Mouse (Mus musculus): Measurements from ENCODE around the gene Cyp2c23. TPM values are rescaled to one million over a fixed set of nuclear protein-coding genes. Genes with fewer than 3 reads are reported as not detected.
A peak's percentile ranks its signal among the peaks of the same experiment; 100 is the strongest.

Gene Cyp2c23
- total RNA-seq, 2 experiments from 2014 or later = not detected

- no peak for ATAC-seq (replicated peaks; ENCODE audit: low FRiP score, low TSS enrichment, poor library complexity, severe bottlenecking)
These were observed 51.2 kb downstream of the Cyp2c23 start for GRCm38 (mm10) chr19:43977799-43978198.

GRCm38 (mm10) chr19:43976661-43977060 is 52.3 kb downstream of the Cyp2c23 start:
- ATAC-seq (replicated peaks; ENCODE audit: low FRiP score, low TSS enrichment, poor library complexity, severe bottlenecking) = no peak

GRCm38 (mm10) chr19:43974221-43974620 is 54.8 kb downstream of the Cyp2c23 start:
- ATAC-seq (replicated peaks; ENCODE audit: low FRiP score, low TSS enrichment, poor library complexity, severe bottlenecking) = no peak

- no peak for ATAC-seq (replicated peaks; ENCODE audit: low FRiP score, low TSS enrichment, poor library complexity, severe bottlenecking)
These were observed 55.3 kb downstream of the Cyp2c23 start for GRCm38 (mm10) chr19:43973711-43974110.

- no peak for ATAC-seq (replicated peaks; ENCODE audit: low FRiP score, low TSS enrichment, poor library complexity, severe bottlenecking)
These were observed 56.9 kb downstream of the Cyp2c23 start for GRCm38 (mm10) chr19:43972129-43972528.

GRCm38 (mm10) chr19:43968436-43969026 is 60.5 kb downstream of the Cyp2c23 start:
- no peak for ATAC-seq (replicated peaks; ENCODE audit: low FRiP score, low TSS enrichment, poor library complexity, severe bottlenecking)

GRCm38 (mm10) chr19:43966481-43966880 is 62.5 kb downstream of the Cyp2c23 start:
- ATAC-seq (replicated peaks; ENCODE audit: low FRiP score, low TSS enrichment, poor library complexity, severe bottlenecking) = no peak

- 0 out of 2 replicates have a peak, but pooled peaks have one; percentile 44 for ATAC-seq (replicated peaks; ENCODE audit: low FRiP score, low TSS enrichment, poor library complexity, severe bottlenecking)
These were observed 63.4 kb downstream of the Cyp2c23 start for GRCm38 (mm10) chr19:43965496-43966085.

GRCm38 (mm10) chr19:43962795-43963194 is 66.2 kb downstream of the Cyp2c23 start:
- ATAC-seq (replicated peaks; ENCODE audit: low FRiP score, low TSS enrichment, poor library complexity, severe bottlenecking) = no peak

- no peak for ATAC-seq (replicated peaks; ENCODE audit: low FRiP score, low TSS enrichment, poor library complexity, severe bottlenecking)
These were observed 67.8 kb downstream of the Cyp2c23 start for GRCm38 (mm10) chr19:43961185-43961584.

- ATAC-seq (replicated peaks; ENCODE audit: low FRiP score, low TSS enrichment, poor library complexity, severe bottlenecking) = no peak
These were observed 69.0 kb downstream of the Cyp2c23 start for GRCm38 (mm10) chr19:43960014-43960413.

GRCm38 (mm10) chr19:43959162-43959561 is 69.8 kb downstream of the Cyp2c23 start:
- peak; percentile 83 for ATAC-seq (replicated peaks; ENCODE audit: low FRiP score, low TSS enrichment, poor library complexity, severe bottlenecking)

GRCm38 (mm10) chr19:43957881-43958280 is 71.1 kb downstream of the Cyp2c23 start:
- no peak for ATAC-seq (replicated peaks; ENCODE audit: low FRiP score, low TSS enrichment, poor library complexity, severe bottlenecking)

GRCm38 (mm10) chr19:43957402-43957801 is 71.6 kb downstream of the Cyp2c23 start:
- no peak for ATAC-seq (replicated peaks; ENCODE audit: low FRiP score, low TSS enrichment, poor library complexity, severe bottlenecking)

- no peak for ATAC-seq (replicated peaks; ENCODE audit: low FRiP score, low TSS enrichment, poor library complexity, severe bottlenecking)
These were observed 73.7 kb downstream of the Cyp2c23 start for GRCm38 (mm10) chr19:43955266-43955665.

Other genes starting within 250 kb of the Cyp2c23 start
- gene Abcc2, start 247.0 kb downstream of the Cyp2c23 start, total RNA-seq (2014; fragmentation: Nextera tagmentation) = 0.17 TPM in 1 of 2 replicates, not detected in the other
- gene Abcc2, start 247.0 kb downstream of the Cyp2c23 start, total RNA-seq (2017) = not detected in 2 replicates
- 2.1 and 5.0 TPM in 2 replicates for gene Dnmbp, start 89.0 kb downstream of the Cyp2c23 start, total RNA-seq (2014; fragmentation: Nextera tagmentation)
- 1.8 and 1.9 TPM in 2 replicates for gene Dnmbp, start 89.0 kb downstream of the Cyp2c23 start, total RNA-seq (2017)
- not detected in 2 replicates for gene Cpn1, start 42.7 kb downstream of the Cyp2c23 start, total RNA-seq (2014; fragmentation: Nextera tagmentation)
- gene Cpn1, start 42.7 kb downstream of the Cyp2c23 start, total RNA-seq (2017) = not detected in 2 replicates
- gene Erlin1, start 40.6 kb upstream of the Cyp2c23 start, total RNA-seq (2014; fragmentation: Nextera tagmentation) = 20.0 and 27.8 TPM in 2 replicates
- 18.7 and 19.3 TPM in 2 replicates for gene Erlin1, start 40.6 kb upstream of the Cyp2c23 start, total RNA-seq (2017)
- gene Chuk, start 78.3 kb upstream of the Cyp2c23 start, total RNA-seq (2014; fragmentation: Nextera tagmentation) = 51.8 and 62.3 TPM in 2 replicates
- 66.0 and 75.8 TPM in 2 replicates for gene Chuk, start 78.3 kb upstream of the Cyp2c23 start, total RNA-seq (2017)
- gene Cwf19l1, start 106.7 kb upstream of the Cyp2c23 start, total RNA-seq (2014; fragmentation: Nextera tagmentation) = 52.6 and 56.0 TPM in 2 replicates
- gene Cwf19l1, start 106.7 kb upstream of the Cyp2c23 start, total RNA-seq (2017) = 37.2 and 68.7 TPM in 2 replicates
- gene Bloc1s2, start 117.2 kb upstream of the Cyp2c23 start, total RNA-seq (2014; fragmentation: Nextera tagmentation) = 65.5 and 75.1 TPM in 2 replicates
- gene Bloc1s2, start 117.2 kb upstream of the Cyp2c23 start, total RNA-seq (2017) = 33.0 and 53.6 TPM in 2 replicates
- gene Pkd2l1, start 163.2 kb upstream of the Cyp2c23 start, total RNA-seq (2014; fragmentation: Nextera tagmentation) = 0.04 TPM in 1 of 2 replicates, not detected in the other
- gene Pkd2l1, start 163.2 kb upstream of the Cyp2c23 start, total RNA-seq (2017) = not detected in 2 replicates
- gene Scd3, start 174.1 kb upstream of the Cyp2c23 start, total RNA-seq (2014; fragmentation: Nextera tagmentation) = not detected in 2 replicates
- gene Scd3, start 174.1 kb upstream of the Cyp2c23 start, total RNA-seq (2017) = not detected in 2 replicates

Data from megakaryocyte-erythroid progenitor cell, adult 5-6 weeks (primary cell).